Mouse (Mus musculus) testis, adult 2 months (tissue): Measurements from ENCODE around the gene Lpin3. TPM values are rescaled to one million over a fixed set of nuclear protein-coding genes. Genes with fewer than 3 reads are reported as not detected.

Experiments used
- H3K27ac ChIP-seq: fragments of 200-500 bp; 2 replicates; pipeline ENCODE4 v1.5.1; 2012; ENCODE audit warnings: low read depth, low read length; ENCODE audit not compliant: control insufficient read depth, insufficient read depth
- H3K27me3 ChIP-seq: fragments of 200-500 bp; 2 replicates; pipeline ENCODE4 v1.6.1; 2012; ENCODE audit warnings: mild to moderate bottlenecking, low read length, moderate library complexity; ENCODE audit not compliant: control insufficient read depth, insufficient read depth
- H3K36me3 ChIP-seq: fragments of 200-500 bp; 2 replicates; pipeline ENCODE4 v1.6.1; 2012; ENCODE audit warnings: mild to moderate bottlenecking, low read length; ENCODE audit not compliant: control insufficient read depth, insufficient read depth
- H3K4me1 ChIP-seq: fragments of 200-500 bp; 2 replicates; pipeline ENCODE4 v1.6.1; 2012; ENCODE audit warnings: low read length; ENCODE audit not compliant: control insufficient read depth, insufficient read depth
- H3K4me3 ChIP-seq: fragments of 200-500 bp; 2 replicates; pipeline ENCODE4 v1.5.1; 2012; ENCODE audit warnings: low read depth, mild to moderate bottlenecking, low read length, moderate library complexity, mixed read lengths; ENCODE audit not compliant: control insufficient read depth
- CTCF ChIP-seq: fragments of 200-500 bp; IDR thresholded peaks from 2 replicates; pipeline ENCODE4 v1.5.1; 2012; ENCODE audit warnings: low read depth, mild to moderate bottlenecking, inconsistent platforms, low read length, moderate library complexity; ENCODE audit not compliant: control insufficient read depth, insufficient read depth, insufficient replicate concordance
- POLR2A ChIP-seq: fragments of 200-500 bp; IDR thresholded peaks from 2 replicates; pipeline ENCODE4 v1.6.1; 2012; ENCODE audit warnings: low read depth, mild to moderate bottlenecking, inconsistent platforms, low read length, moderate library complexity; ENCODE audit not compliant: control insufficient read depth
- polyA plus RNA-seq: library from polyadenylated mRNA; depleted of rRNA; stranded (reverse); fragments of >200 nt; gene quantifications from 2 replicates; pipeline ENCODE4 v1.2.3, GENCODE M21; 2012

Lpin3 gene
- polyA plus RNA-seq, 1 experiment: 6.4 TPM

DNA sequence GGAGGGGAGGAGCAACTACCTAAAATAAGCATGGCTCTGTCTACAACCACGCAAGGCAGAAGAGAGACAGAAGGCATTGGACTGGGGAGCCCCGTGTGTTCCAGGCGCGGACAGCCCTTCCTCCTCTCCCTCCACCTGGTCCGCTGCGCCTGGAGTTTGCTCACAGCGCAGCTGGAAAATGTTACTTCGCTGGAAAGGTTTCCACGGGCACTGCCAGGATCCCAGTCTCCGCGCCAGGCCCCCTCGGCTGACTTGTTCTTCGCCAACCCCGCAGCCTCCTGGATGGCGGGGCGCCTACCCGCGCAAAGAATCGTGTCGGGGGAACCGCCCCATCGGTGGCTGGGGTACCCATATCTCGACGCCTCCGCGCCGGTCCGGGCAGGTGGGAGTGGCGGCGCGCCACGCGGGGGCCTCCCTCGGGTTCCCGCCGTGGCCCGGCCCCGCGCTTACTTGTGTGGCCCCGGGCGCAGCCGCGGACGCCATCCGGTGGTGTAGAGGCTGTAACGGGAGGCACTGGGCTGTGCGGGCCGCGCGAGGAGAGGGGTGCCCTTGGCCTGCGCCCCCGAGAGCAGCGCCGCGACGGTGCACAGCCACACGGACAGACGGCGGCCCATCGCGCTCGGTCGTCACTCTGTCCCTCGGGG lies 31.2 kb downstream of the Lpin3 start:
- peaks cover 20% of the 10 kb centered on the region for H3K4me1 ChIP-seq
- no peaks in the 10 kb centered on the region for H3K36me3 ChIP-seq
- H3K27me3 ChIP-seq: no peaks in the 10 kb centered on the region
- no peak overlapping the region; the same call in 1 of the 2 replicates for H3K27ac ChIP-seq
- peak overlapping the region; percentile 83 for H3K4me3 ChIP-seq
- TF ChIP-seq POLR2A: no peak
- TF ChIP-seq CTCF: no peak

DNA sequence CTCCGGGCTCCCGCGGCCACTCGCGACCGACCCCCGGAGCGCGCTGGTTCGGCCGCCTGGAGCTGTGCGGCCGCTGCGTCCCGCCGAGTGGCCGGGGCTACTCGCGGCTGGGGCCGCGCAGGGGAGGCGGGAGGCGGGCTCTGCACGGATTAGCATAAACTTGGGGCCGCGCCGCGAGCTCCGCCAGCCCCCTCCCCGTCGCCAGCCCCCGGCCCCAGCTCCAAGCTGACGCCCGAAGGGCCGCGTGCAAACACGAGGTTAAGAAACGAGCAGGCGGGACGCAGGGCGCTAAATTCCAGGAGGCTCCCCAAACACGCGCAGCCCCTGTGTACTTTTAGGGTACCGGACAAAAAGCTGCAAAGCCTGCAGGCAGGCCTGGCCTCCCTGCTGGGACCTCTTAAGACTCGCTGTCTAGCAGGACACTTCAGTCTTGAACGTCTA lies 31.8 kb downstream of the Lpin3 start, which contains the start of gene Emilin3:
Emilin3 (minus strand) TSS at position 98 of the 441 bp plus-strand sequence.
- Histone ChIP-seq H3K27me3 (no peaks in the 10 kb centered on the region), H3K36me3 (no peaks in the 10 kb centered on the region), H3K27ac (no peak within 1 kb of the TSS; the same call in 1 of the 2 replicates), H3K4me1 (peaks cover 24% of the 10 kb centered on the region), H3K4me3 (peak within 1 kb of the TSS; percentile 83)
- TF ChIP-seq POLR2A: no peak
- no peak for TF ChIP-seq CTCF

GRCm38 (mm10) chr2:160914656-160915055 lies 34.2 kb downstream of the Lpin3 start:
- Histone ChIP-seq H3K4me1 (peaks cover 31% of the 10 kb centered on the region), H3K27ac (no peak overlapping the region), H3K36me3 (no peaks in the 10 kb centered on the region), H3K27me3 (no peaks in the 10 kb centered on the region), H3K4me3 (no peak overlapping the region)
- TF ChIP-seq CTCF: no peak
- TF ChIP-seq POLR2A: no peak

GRCm38 (mm10) chr2:160915821-160916610 lies 35.5 kb downstream of the Lpin3 start:
- H3K27me3 ChIP-seq: no peaks in the 10 kb centered on the region
- no peak overlapping the region for H3K4me3 ChIP-seq
- H3K27ac ChIP-seq: no peak overlapping the region
- TF ChIP-seq CTCF (no peak), POLR2A (no peak)
- no peaks in the 10 kb centered on the region for H3K36me3 ChIP-seq
- H3K4me1 ChIP-seq: peaks cover 29% of the 10 kb centered on the region

DNA sequence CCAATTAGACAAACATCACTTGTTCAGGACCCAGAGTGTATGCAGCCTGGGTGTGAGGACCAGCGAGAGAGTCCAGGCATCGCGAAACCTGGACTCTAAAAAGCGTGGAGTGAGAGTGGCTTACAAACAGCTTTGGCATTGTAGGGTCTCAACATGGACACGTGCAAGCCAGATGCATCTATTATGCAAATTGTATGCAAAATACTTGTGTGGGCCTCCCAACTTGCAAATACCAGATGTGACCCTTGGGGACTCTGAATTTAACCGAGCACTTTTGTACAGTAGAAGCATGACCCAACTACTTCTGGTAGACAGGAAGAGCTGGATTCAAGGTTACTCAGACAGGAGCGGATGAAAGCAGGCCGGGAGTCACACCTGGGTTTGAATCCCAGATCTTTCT lies 36.2 kb downstream of the Lpin3 start:
- Histone ChIP-seq H3K27me3 (no peaks in the 10 kb centered on the region), H3K4me3 (no peak overlapping the region), H3K4me1 (peaks cover 25% of the 10 kb centered on the region), H3K27ac (no peak overlapping the region), H3K36me3 (no peaks in the 10 kb centered on the region)
- no peak for TF ChIP-seq POLR2A
- TF ChIP-seq CTCF: no peak

GRCm38 (mm10) chr2:160917313-160917712 lies 36.8 kb downstream of the Lpin3 start:
- Histone ChIP-seq H3K4me1 (peaks cover 22% of the 10 kb centered on the region), H3K27ac (peak overlapping the region; percentile 41), H3K4me3 (no peak overlapping the region), H3K27me3 (no peaks in the 10 kb centered on the region), H3K36me3 (no peaks in the 10 kb centered on the region)
- no peak for TF ChIP-seq POLR2A
- TF ChIP-seq CTCF: no peak

DNA sequence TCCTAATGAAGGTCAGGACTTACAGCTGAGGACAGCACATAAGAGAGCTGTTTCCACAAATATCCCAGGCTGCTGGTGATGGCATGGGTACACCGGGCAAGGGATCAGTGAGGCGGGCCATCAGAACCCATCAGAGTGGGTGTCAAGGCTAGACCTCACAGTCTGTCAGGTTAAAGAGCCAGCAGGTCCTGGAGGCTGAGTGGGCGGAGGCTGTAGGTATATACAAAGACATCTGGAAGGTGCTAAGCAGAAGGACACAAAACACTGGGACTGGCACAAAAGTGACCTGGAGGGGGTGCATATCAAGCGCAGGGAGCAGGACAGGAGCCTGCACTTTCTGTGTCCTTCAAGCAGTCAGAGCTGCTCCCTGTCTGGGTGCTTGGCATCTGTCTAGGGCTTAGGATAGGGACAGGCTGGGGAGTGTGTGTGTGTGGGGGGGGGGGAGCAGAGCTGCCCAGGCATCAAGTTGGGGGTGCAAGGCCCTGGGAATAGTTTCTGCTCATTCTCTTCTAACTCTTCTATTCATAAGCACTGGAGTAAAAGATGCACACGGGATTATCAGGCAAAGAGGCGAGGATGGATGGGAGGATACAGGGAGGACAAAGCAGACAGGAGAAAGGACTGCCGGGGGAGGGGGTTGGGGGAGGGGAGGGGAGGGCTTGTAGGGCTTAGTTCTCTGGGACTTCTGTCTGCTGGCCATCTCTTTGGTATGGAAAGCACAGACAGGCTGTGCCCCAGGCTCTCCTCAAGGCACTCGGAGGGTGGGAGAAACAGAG lies 37.9 kb downstream of the Lpin3 start:
- TF ChIP-seq CTCF: no peak
- no peak for TF ChIP-seq POLR2A
- no peaks in the 10 kb centered on the region for H3K27me3 ChIP-seq
- 0 out of 2 replicates have a peak overlapping the region, but pooled peaks have one; percentile 25 for H3K27ac ChIP-seq
- H3K36me3 ChIP-seq: no peaks in the 10 kb centered on the region
- H3K4me3 ChIP-seq: no peak overlapping the region
- peaks cover 17% of the 10 kb centered on the region for H3K4me1 ChIP-seq
